Mouse (Mus musculus) forebrain, embryonic 11.5 days (tissue): ENCODE measurements around the gene Galnt10. TPM values are rescaled to one million over a fixed set of nuclear protein-coding genes. Genes with fewer than 3 reads are reported as not detected.
A peak's percentile ranks its signal among the peaks of the same experiment; 100 is the strongest.
"Not testable (repeated sequence)": the region's sequence is repeated elsewhere in the genome, so short reads cannot be mapped to it uniquely, and the experiment has no call there.

Source experiments
- ATAC-seq: fragments of 200-750 bp; cut with Nextera tagmentation; replicated peaks from 2 replicates; pipeline ENCODE4 v1.8.0; 2017; ENCODE audit warnings: moderate TSS enrichment; ENCODE audit not compliant: low FRiP score
- DNase-seq: peaks from one replicate; pipeline ENCODE4 v3.0.0-alpha.2; 2017; ENCODE audit warnings: low spot score
- H3K27ac ChIP-seq: fragments of 300-500 bp; sonication (generic); 2 replicates; pipeline ENCODE4 v1.5.1; 2014; ENCODE audit warnings: low read depth, low read length
- H3K27me3 ChIP-seq: fragments of 300-500 bp; sonication (generic); 2 replicates; pipeline ENCODE4 v1.6.1; 2014; ENCODE audit warnings: mild to moderate bottlenecking, low read length, mixed read lengths; ENCODE audit not compliant: control insufficient read depth, insufficient read depth
- H3K36me3 ChIP-seq: fragments of 300-500 bp; sonication (generic); 2 replicates; pipeline ENCODE4 v1.6.1; 2014; ENCODE audit warnings: mild to moderate bottlenecking, low read length, moderate library complexity, mixed read lengths; ENCODE audit not compliant: control insufficient read depth, insufficient read depth
- H3K4me1 ChIP-seq: fragments of 300-500 bp; sonication (generic); replicated peaks from 2 replicates; pipeline ENCODE4 v1.6.1; 2014; ENCODE audit warnings: low read length, mixed read lengths; ENCODE audit not compliant: control insufficient read depth, insufficient read depth
- H3K4me2 ChIP-seq: fragments of 300-500 bp; sonication (generic); 2 replicates; pipeline ENCODE4 v1.6.1; 2014; ENCODE audit warnings: low read depth, mild to moderate bottlenecking, low read length, moderate library complexity, mixed read lengths; ENCODE audit not compliant: severe bottlenecking
- H3K4me3 ChIP-seq: fragments of 300-500 bp; sonication (generic); 2 replicates; pipeline ENCODE4 v1.5.1; 2014; ENCODE audit warnings: low read depth, low read length
- H3K9ac ChIP-seq: fragments of 300-500 bp; sonication (generic); 2 replicates; pipeline ENCODE4 v1.6.1; 2014; ENCODE audit warnings: low read length
- H3K9me3 ChIP-seq: fragments of 300-500 bp; sonication (generic); 2 replicates; pipeline ENCODE4 v1.6.1; 2016; ENCODE audit warnings: low read length, mixed read lengths; ENCODE audit not compliant: control insufficient read depth
- WGBS: fragments of 180-500 bp; shearing (Covaris S2); extraction: QIAGEN DNeasy Blood & Tissue Kit; methylation state at CpG from one replicate; pipeline ENCODE4 v1.1.7; 2014; 5-methylcytosine and 5-hydroxymethylcytosine counted together
- polyA plus RNA-seq: library from polyadenylated mRNA; unstranded; fragments of >200 nt; fragmentation: Nextera tagmentation; extraction: Ambion mirVana; gene quantifications from 2 replicates; pipeline ENCODE4 v1.2.1, GENCODE M21; 2014

Galnt10 gene
- polyA plus RNA-seq, 1 experiment from 2014 or later, result 18.1 TPM

DNA sequence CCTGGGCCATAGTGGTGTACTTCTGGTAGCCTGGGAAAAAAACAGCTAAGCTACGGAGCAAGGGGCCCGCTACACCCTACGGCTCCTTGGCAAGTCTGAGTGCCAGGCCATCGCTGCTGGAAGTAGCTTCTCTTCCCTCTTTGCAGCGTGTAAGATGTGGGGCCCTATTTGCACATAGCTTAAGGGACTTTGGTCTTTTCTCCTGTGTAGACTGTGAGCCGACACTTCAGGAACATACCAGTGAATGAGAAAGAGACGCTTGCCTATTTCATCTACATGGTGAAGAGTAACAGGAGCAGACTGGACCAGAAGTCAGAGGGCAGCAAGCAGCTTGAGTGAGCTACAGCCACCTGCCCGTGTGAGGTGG is 164.5 kb downstream of the Galnt10 start:
- no peak overlapping the region for H3K4me2 ChIP-seq
- no peak overlapping the region for H3K9ac ChIP-seq
- H3K27ac ChIP-seq, result no peak overlapping the region
- 94% methylated on average over 8 of the region's 8 CpGs for WGBS
- H3K4me3 ChIP-seq, result no peak overlapping the region
- ATAC-seq, result no peak
- H3K27me3 ChIP-seq, result no peaks in the 10 kb centered on the region
- no peaks in the 10 kb centered on the region for H3K9me3 ChIP-seq
- no peaks in the 10 kb centered on the region for H3K4me1 ChIP-seq
- no peaks in the 10 kb centered on the region; the same call in 1 of the 2 replicates for H3K36me3 ChIP-seq
- DNase-seq, result no peak

DNA sequence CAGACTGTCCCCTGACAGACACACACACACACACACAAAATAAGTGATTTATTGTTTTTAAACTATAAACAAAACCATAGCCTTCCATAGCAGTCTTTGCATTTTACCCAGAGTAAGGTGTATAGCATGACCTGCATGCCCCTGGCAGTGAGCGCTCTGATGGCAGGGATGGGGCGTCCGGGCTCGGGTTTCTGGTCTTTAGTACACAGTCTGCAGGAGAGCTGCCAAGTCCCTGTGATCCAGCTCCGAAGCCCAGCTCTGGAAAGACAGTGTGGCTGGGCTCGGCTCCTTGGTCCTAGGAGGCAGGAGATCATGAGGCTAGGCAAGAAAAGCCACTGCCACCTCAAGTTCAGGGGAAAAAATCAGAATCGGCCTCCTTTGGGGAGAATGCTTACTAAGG is 165.8 kb downstream of the Galnt10 start:
- Histone ChIP-seq H3K36me3 (no peaks in the 10 kb centered on the region; the same call in 1 of the 2 replicates), H3K9me3 (no peaks in the 10 kb centered on the region), H3K4me1 (no peaks in the 10 kb centered on the region), H3K9ac (no peak overlapping the region), H3K4me3 (no peak overlapping the region), H3K27me3 (no peaks in the 10 kb centered on the region), H3K27ac (no peak overlapping the region), H3K4me2 (no peak overlapping the region)
- 86% methylated on average over 7 of the region's 7 CpGs for WGBS
- ATAC-seq (no peak), DNase-seq (no peak)

DNA sequence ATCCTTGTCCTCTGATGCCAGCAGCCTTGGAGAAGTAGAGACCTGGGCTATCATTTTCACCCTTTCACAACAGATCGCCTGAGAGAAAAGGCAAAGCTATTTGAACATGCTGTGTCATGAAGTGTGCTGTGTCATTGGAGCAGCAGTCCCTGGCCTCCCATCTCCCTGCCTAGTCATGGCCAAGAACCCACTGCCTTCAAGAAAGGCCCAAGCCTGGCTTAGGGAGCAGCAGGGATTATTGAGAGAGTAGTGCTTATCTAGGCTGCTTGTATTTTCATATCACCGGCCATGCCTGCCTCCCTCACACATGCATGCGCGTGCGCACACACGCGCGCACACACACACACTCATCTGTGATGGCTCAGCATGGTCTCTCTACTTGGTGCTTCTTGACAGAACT is 167.0 kb downstream of the Galnt10 start:
- WGBS, result 96% methylated on average over 8 of the region's 8 CpGs
- Histone ChIP-seq H3K9me3 (no peaks in the 10 kb centered on the region), H3K9ac (no peak overlapping the region), H3K4me1 (no peaks in the 10 kb centered on the region), H3K27me3 (no peaks in the 10 kb centered on the region), H3K36me3 (no peaks in the 10 kb centered on the region; the same call in 1 of the 2 replicates), H3K4me3 (no peak overlapping the region), H3K4me2 (no peak overlapping the region), H3K27ac (no peak overlapping the region)
- ATAC-seq (no peak), DNase-seq (no peak)

DNA sequence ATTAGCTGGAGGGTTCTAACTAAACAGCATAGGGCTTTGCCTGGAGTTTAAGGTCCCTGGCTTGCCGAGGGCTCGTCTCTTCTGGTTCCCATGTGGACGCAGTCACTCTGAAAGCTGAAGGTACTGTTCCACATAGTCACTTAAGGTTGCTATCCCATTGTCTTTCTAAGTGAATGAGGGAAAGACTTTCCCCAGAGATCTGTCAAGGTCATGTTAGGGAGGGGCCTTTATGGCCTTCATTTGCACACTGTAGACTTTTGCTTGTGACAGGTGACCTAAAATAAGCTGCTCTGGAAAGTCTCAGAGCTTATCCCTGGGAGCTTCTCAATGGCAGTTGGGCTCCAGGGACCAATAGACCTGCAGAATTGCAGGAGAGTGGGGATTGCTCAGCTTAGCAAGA is 168.4 kb downstream of the Galnt10 start:
- Histone ChIP-seq H3K4me2 (no peak overlapping the region), H3K36me3 (no peaks in the 10 kb centered on the region; the same call in 1 of the 2 replicates), H3K9me3 (no peaks in the 10 kb centered on the region), H3K4me1 (no peaks in the 10 kb centered on the region), H3K27me3 (no peaks in the 10 kb centered on the region), H3K9ac (no peak overlapping the region), H3K27ac (no peak overlapping the region), H3K4me3 (no peak overlapping the region)
- DNase-seq (no peak), ATAC-seq (no peak)
- 92% methylated on average over 3 of the region's 3 CpGs for WGBS

DNA sequence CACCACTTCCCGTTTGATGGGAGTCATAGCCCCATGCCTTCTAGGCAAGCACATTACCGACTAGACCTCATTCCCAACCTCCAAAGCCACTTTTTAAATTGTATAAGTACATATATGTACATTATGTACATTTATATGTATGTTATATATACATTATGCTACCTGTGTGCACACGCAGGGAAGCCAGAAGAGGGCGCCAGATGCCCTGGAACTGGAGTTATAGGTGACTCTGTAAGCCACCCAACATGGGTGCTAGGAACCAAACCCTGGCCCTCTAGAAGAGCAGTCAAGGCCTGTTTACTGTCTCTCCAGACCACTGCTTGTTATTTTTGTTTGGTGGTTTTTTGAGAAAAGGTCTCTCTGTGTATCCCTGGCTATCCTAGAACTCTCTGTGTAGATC is 172.9 kb downstream of the Galnt10 start:
- DNase-seq (no peak), ATAC-seq (no peak)
- Histone ChIP-seq H3K4me3 (no peak overlapping the region), H3K4me1 (no peaks in the 10 kb centered on the region), H3K27ac (no peak overlapping the region), H3K36me3 (no peaks in the 10 kb centered on the region), H3K4me2 (no peak overlapping the region), H3K27me3 (no peaks in the 10 kb centered on the region), H3K9me3 (no peaks in the 10 kb centered on the region), H3K9ac (no peak overlapping the region)
- 89% methylated on average over 4 of the region's 4 CpGs for WGBS

DNA sequence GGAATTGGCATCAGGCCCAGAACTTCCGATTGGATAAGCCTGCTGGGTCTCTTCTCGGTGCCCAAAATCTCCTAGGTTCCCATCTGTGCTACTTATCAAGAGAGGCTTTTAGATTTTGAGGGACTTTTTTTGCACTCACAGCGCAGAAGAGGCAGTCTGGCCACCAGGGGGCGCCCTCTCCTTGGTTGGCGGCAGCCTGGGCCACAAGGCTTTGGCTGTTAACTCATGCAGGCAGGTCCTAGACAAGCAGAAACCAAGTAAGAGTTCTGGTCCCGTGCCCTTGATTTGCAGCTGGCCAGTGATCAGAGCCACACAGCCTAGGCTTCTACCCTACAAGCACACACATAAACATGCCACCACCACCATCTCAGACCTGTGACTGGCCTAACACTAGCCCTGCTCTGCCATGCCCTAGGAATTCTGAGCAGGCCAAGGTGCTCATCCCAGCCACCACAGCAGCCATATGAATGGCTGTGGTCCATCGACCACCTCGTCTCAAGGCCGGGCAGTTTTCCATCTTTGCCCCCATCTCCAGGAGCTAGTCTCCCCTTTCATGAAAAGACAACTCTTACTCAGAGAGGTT is 174.8 kb downstream of the Galnt10 start:
- H3K9me3 ChIP-seq, result no peaks in the 10 kb centered on the region
- no peak overlapping the region for H3K4me2 ChIP-seq
- H3K4me1 ChIP-seq, result no peaks in the 10 kb centered on the region
- WGBS, result 26% methylated on average over 9 of the region's 9 CpGs
- no peaks in the 10 kb centered on the region for H3K36me3 ChIP-seq
- no peak overlapping the region for H3K9ac ChIP-seq
- H3K4me3 ChIP-seq, result no peak overlapping the region
- no peak overlapping the region for H3K27ac ChIP-seq
- H3K27me3 ChIP-seq, result no peaks in the 10 kb centered on the region
- DNase-seq (peak; percentile 92), ATAC-seq (peak; percentile 44; the same call in 1 of the 2 replicates)

DNA sequence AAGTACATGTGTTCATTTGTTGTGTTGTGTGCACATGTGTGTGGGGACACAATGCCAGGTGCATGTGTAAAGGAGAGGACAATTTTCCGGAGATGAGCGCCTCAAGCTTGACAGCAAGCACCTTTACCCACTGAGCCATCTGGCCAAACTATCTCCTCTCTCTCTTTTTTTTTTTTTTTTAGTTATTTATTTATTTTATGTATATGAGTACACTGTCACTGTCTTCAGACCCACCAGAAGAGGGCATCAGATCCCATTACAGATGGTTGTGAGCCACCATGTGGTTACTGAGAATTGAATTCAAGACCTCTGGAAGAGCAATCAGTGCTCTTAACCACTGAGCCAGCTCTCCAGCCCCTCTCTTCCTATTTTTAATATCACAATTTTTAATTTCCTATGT is 177.9 kb downstream of the Galnt10 start:
- peaks cover 22% of the 10 kb centered on the region for H3K27me3 ChIP-seq
- not testable (repeated sequence) for ATAC-seq, H3K4me1 ChIP-seq, DNase-seq, H3K9ac ChIP-seq, H3K4me2 ChIP-seq, H3K27ac ChIP-seq, H3K9me3 ChIP-seq, H3K36me3 ChIP-seq, H3K4me3 ChIP-seq
- WGBS, result 91% methylated on average over 2 of the region's 2 CpGs

DNA sequence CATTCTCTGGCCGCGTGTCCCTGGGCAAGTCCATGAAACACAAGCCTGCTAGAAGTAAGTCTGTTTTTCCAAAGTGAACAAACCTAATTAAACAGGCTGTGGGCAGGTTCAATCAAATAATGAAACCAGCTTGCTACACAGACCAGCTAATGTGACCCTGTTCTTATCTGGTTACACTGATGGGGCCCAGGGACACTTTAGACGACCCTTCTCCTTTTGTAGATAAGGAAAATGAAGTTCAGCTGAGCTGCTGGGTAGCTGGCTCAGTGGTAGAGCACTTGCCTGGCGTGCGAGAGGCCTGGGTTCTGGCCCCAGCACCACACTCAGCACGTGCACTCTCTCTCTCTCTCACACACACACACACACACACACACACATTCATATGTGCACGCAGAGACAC is 178.5 kb downstream of the Galnt10 start:
- no peak overlapping the region for H3K4me2 ChIP-seq
- no peaks in the 10 kb centered on the region for H3K36me3 ChIP-seq
- no peak for ATAC-seq
- peaks cover 8% of the 10 kb centered on the region; the same call in 1 of the 2 replicates for H3K4me1 ChIP-seq
- no peak overlapping the region for H3K4me3 ChIP-seq
- H3K27ac ChIP-seq, result no peak overlapping the region
- WGBS, result 74% methylated on average over 7 of the region's 7 CpGs
- no peak for DNase-seq
- no peak overlapping the region for H3K9ac ChIP-seq
- H3K27me3 ChIP-seq, result peaks cover 27% of the 10 kb centered on the region
- no peaks in the 10 kb centered on the region for H3K9me3 ChIP-seq

DNA sequence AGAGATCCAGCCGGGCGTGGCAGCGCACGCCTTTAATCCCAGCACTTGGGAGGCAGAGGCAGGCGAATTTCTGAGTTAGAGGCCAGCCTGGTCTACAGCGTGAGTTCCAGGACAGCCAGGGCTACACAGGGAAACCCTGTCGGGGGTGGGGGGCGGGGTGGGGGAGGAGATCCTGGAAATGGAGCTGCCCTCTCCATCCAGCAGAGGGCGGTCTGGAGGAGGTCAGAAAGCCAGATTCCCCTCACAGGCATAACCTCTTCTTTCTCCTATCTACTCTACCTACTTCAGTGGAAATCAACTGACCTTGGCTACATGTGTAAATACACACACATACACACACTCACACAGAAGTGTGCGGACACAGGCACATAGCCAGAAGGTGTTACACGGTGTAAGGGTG is 180.0 kb downstream of the Galnt10 start:
- 36% methylated on average over 11 of the region's 11 CpGs for WGBS
- not testable (repeated sequence) for ATAC-seq, H3K9ac ChIP-seq, H3K4me2 ChIP-seq, H3K4me3 ChIP-seq, H3K9me3 ChIP-seq, H3K36me3 ChIP-seq, DNase-seq, H3K27ac ChIP-seq
- Histone ChIP-seq H3K27me3 (peaks cover 42% of the 10 kb centered on the region), H3K4me1 (peaks cover 14% of the 10 kb centered on the region; the same call in 1 of the 2 replicates)
